ENCODE assay signal across 7 mouse cellular contexts in genomic region chr6:72260981-72261682, GRCm38 (mm10). TPM values are rescaled to one million over a fixed set of nuclear protein-coding genes. Genes with fewer than 3 reads are reported as not detected.
DNase-seq lines count a peak whose midpoint lies in the region; ATAC-seq and TF ChIP-seq lines count a peak whose summit lies in the region.

No protein-coding gene starts in this region.

- no peaks in the 10 kb centered on the region for H3K27me3 ChIP-seq in intestine, postnatal 0 days (replicated peaks; ENCODE audit: control insufficient read depth, insufficient read depth, low read length)
- peaks cover 5% of the 10 kb centered on the region; the same call in 1 of the 2 replicates for H3K27me3 ChIP-seq in midbrain, embryonic 12.5 days
- H3K27me3 ChIP-seq in small intestine, adult 2 months (ENCODE audit: control insufficient read depth, insufficient read depth, low read length): no peaks in the 10 kb centered on the region

- WGBS in intestine, postnatal 0 days: 30% methylated on average over 19 of the region's 19 CpGs
- 33% methylated on average over 19 of the region's 19 CpGs for WGBS in midbrain, embryonic 12.5 days
- 37% methylated on average over 19 of the region's 19 CpGs for WGBS in small intestine, adult 2 months

- no peak overlapping the region for H3K9ac ChIP-seq in intestine, postnatal 0 days (ENCODE audit: low read depth, low read length)
- H3K9ac ChIP-seq in midbrain, embryonic 12.5 days (replicated peaks): no peak overlapping the region

- peak; percentile 99 for TF ChIP-seq CTCF in intestine, postnatal 0 days (IDR thresholded peaks at IDR 0.05; ENCODE audit: low read depth)
- peak; percentile 96 for TF ChIP-seq CTCF in small intestine, adult 2 months (IDR thresholded peaks at IDR 0.05; ENCODE audit: extremely low read depth, insufficient read length, insufficient replicate concordance, low read depth, low read length)

- peak; percentile 88 for DNase-seq in adrenal gland, adult 2 months
- peak; percentile 83 for DNase-seq in embryo, embryonic 11.5 days (ENCODE audit: low read depth, low spot score)
- peak; percentile 96 for DNase-seq in left cerebral cortex, postnatal 4 days

- peak; percentile 92 for ATAC-seq in granulocyte monocyte progenitor cell, adult 5-6 weeks (replicated peaks; ENCODE audit: poor library complexity, severe bottlenecking)
- peak; percentile 69; the same call in 1 of the 2 replicates for ATAC-seq in intestine, postnatal 0 days
- peak; percentile 89 for ATAC-seq in midbrain, embryonic 12.5 days (ENCODE audit: low FRiP score, low read depth)

- H3K4me2 ChIP-seq in intestine, postnatal 0 days (replicated peaks; ENCODE audit: low read depth): no peak overlapping the region
- no peak overlapping the region for H3K4me2 ChIP-seq in midbrain, embryonic 12.5 days (replicated peaks)

- TF ChIP-seq POLR2A in small intestine, adult 2 months (IDR thresholded peaks at IDR 0.05; ENCODE audit: low read depth, low read length): no peak

- H3K4me1 ChIP-seq in intestine, postnatal 0 days (replicated peaks; ENCODE audit: control insufficient read depth, insufficient read depth, low read length): no peaks in the 10 kb centered on the region
- H3K4me1 ChIP-seq in midbrain, embryonic 12.5 days: 0 out of 2 replicates have a peak, but pooled peaks cover 7% of the 10 kb centered on the region
- no peaks in the 10 kb centered on the region for H3K4me1 ChIP-seq in small intestine, adult 2 months (ENCODE audit: control insufficient read depth, insufficient read depth, insufficient read length, low read length)

- H3K4me3 ChIP-seq in intestine, postnatal 0 days (ENCODE audit: low read depth, low read length): no peak overlapping the region
- no peak overlapping the region for H3K4me3 ChIP-seq in midbrain, embryonic 12.5 days
- H3K4me3 ChIP-seq in small intestine, adult 2 months (ENCODE audit: low read depth, low read length): no peak overlapping the region

- H3K27ac ChIP-seq in intestine, postnatal 0 days (ENCODE audit: low read depth, low read length): no peak overlapping the region
- H3K27ac ChIP-seq in midbrain, embryonic 12.5 days (replicated peaks): no peak overlapping the region
- H3K27ac ChIP-seq in small intestine, adult 2 months (ENCODE audit: insufficient read depth, low read depth, low read length): no peak overlapping the region

- no peaks in the 10 kb centered on the region for H3K36me3 ChIP-seq in intestine, postnatal 0 days (ENCODE audit: control insufficient read depth, insufficient read depth)
- H3K36me3 ChIP-seq in midbrain, embryonic 12.5 days: no peaks in the 10 kb centered on the region
- no peaks in the 10 kb centered on the region for H3K36me3 ChIP-seq in small intestine, adult 2 months (ENCODE audit: control insufficient read depth, insufficient read depth, low read length)

- intact Hi-C loops in left cerebral cortex, postnatal 4 days (cut with DNase I): loop anchor here (2.0 kb wide), 1 partner anchor 74 kb away; no protein-coding TSS in a partner anchor

- H3K9me3 ChIP-seq in intestine, postnatal 0 days (ENCODE audit: control insufficient read depth): no peaks in the 10 kb centered on the region
- H3K9me3 ChIP-seq in midbrain, embryonic 12.5 days: no peaks in the 10 kb centered on the region

RNA-seq across cellular contexts. Expression of gene Atoh8, which starts 25.8 kb away (rescaled TPM):
- 1 to 10 TPM; 2.3 to 3.1 TPM for total RNA-seq in adrenal gland, adult 2 months (2021)
- polyA plus RNA-seq in adrenal gland, adult 2 months (2012; rRNA removed): 5.5 and 8.3 TPM in 2 replicates
- total RNA-seq in granulocyte monocyte progenitor cell, adult 5-6 weeks (2014; fragmentation: Nextera tagmentation): 1.5 TPM in 1 of 2 replicates, not detected in the other
- total RNA-seq in granulocyte monocyte progenitor cell, adult 5-6 weeks (2017): not detected in 2 replicates
- 3.7 and 4.5 TPM in 2 replicates for polyA plus RNA-seq in intestine, postnatal 0 days (2015; fragmentation: Nextera tagmentation; extraction: Ambion mirVana)
- 1 to 10 TPM; 1.8 TPM for total RNA-seq in left cerebral cortex, postnatal 4 days (2021)
- 6.2 and 8.6 TPM in 2 replicates for polyA plus RNA-seq in midbrain, embryonic 12.5 days (2016; fragmentation: Nextera tagmentation; extraction: Ambion mirVana)
- 4.9 and 9.1 TPM in 2 replicates for polyA plus RNA-seq in small intestine, adult 2 months (2012; rRNA removed)

RNA-seq across cellular contexts. Expression of gene Sftpb, which starts 43.3 kb away (rescaled TPM):
- total RNA-seq in adrenal gland, adult 2 months (2021): not detected
- polyA plus RNA-seq in adrenal gland, adult 2 months (2012; rRNA removed): 0.09 and 0.62 TPM in 2 replicates
- total RNA-seq in granulocyte monocyte progenitor cell, adult 5-6 weeks (2014; fragmentation: Nextera tagmentation): not detected in 2 replicates
- total RNA-seq in granulocyte monocyte progenitor cell, adult 5-6 weeks (2017): not detected in 2 replicates
- 0.09 and 0.35 TPM in 2 replicates for polyA plus RNA-seq in intestine, postnatal 0 days (2015; fragmentation: Nextera tagmentation; extraction: Ambion mirVana)
- under 1 TPM in 1 of 2 experiments, not detected in 1; 0.26 TPM for total RNA-seq in left cerebral cortex, postnatal 4 days (2021)
- not detected in 2 replicates for polyA plus RNA-seq in midbrain, embryonic 12.5 days (2016; fragmentation: Nextera tagmentation; extraction: Ambion mirVana)
- polyA plus RNA-seq in small intestine, adult 2 months (2012; rRNA removed): 0.36 and 0.71 TPM in 2 replicates
